Mouse (Mus musculus): ENCODE data around the gene Card19. TPM values are rescaled to one million over a fixed set of nuclear protein-coding genes. Genes with fewer than 3 reads are reported as not detected.

Gene Card19
- polyA plus RNA-seq, 2 experiments: 9.8 to 16.2 TPM

DNA sequence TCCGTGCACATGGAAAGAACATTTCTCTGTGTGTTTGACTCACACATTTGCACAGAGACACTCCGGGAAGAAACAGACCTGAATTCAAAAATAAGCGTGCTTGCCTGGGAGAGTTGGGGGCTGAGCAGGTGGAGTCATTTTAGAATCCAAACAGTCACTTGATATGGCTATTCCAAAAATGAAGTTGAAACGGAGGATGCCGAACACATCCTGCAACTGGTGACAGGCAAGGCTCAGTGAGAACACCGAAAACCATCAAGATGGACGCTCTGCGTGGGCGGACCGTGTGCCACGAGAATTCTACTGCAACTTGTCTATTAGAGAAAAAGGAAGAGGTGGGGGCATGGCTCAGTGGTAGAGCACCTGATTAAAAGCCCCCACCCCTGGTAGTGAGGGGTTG is 45.2 kb downstream of the Card19 start:
- DNase-seq (ENCODE audit: low read depth in 3 of 3, low spot score in 3 of 3) (no peak), ATAC-seq (ENCODE audit: insufficient read depth) (no peak)
- H3K27me3 ChIP-seq (ENCODE audit: control insufficient read depth, insufficient read depth, low read length): no peaks in the 10 kb centered on the region
- WGBS (ENCODE audit: insufficient replicate concordance): 73% methylated on average over 11 of the region's 11 CpGs
- TF ChIP-seq CTCF (IDR thresholded peaks at IDR 0.05; ENCODE audit: low read depth): no peak
- no peak for TF ChIP-seq EP300 (IDR thresholded peaks at IDR 0.05; ENCODE audit: low read depth)
- no peak overlapping the region for H3K4me2 ChIP-seq (ENCODE audit: low read depth)
- H3K27ac ChIP-seq: no peak overlapping the region
- H3K9me3 ChIP-seq (ENCODE audit: control insufficient read depth, low read length): no peaks in the 10 kb centered on the region
- H3K9ac ChIP-seq (replicated peaks): no peak overlapping the region
- H3K36me3 ChIP-seq (replicated peaks; ENCODE audit: control insufficient read depth, insufficient read depth, low read depth): no peaks in the 10 kb centered on the region
- no peak overlapping the region for H3K4me3 ChIP-seq (ENCODE audit: insufficient read depth in 1 of 2, low read depth in 2 of 2, low read length in 2 of 2)
- H3K4me1 ChIP-seq (replicated peaks; ENCODE audit: control insufficient read depth in 2 of 2, insufficient read depth in 2 of 2, low read length in 1 of 2): no peaks in the 10 kb centered on the region

GRCm38 (mm10) chr13:49169448-49170207 is 46.2 kb downstream of the Card19 start:
- H3K9ac ChIP-seq (replicated peaks): no peak overlapping the region
- H3K27me3 ChIP-seq (ENCODE audit: control insufficient read depth, insufficient read depth, low read length): no peaks in the 10 kb centered on the region
- no peak overlapping the region for H3K4me3 ChIP-seq (ENCODE audit: insufficient read depth in 1 of 2, low read depth in 2 of 2, low read length in 2 of 2)
- H3K36me3 ChIP-seq (replicated peaks; ENCODE audit: control insufficient read depth, insufficient read depth, low read depth): no peaks in the 10 kb centered on the region
- H3K4me2 ChIP-seq (ENCODE audit: low read depth): no peak overlapping the region
- H3K27ac ChIP-seq: no peak overlapping the region
- TF ChIP-seq EP300 (IDR thresholded peaks at IDR 0.05; ENCODE audit: low read depth) (no peak), CTCF (IDR thresholded peaks at IDR 0.05; ENCODE audit: low read depth) (peak; percentile 95)
- 16% methylated on average over 17 of the region's 17 CpGs for WGBS (ENCODE audit: insufficient replicate concordance)
- peak in 2 of 3 experiments; percentile 30 to 33 for DNase-seq (ENCODE audit: low read depth in 3 of 3, low spot score in 3 of 3)
- no peaks in the 10 kb centered on the region for H3K9me3 ChIP-seq (ENCODE audit: control insufficient read depth, low read length)
- no peak for ATAC-seq (ENCODE audit: insufficient read depth)
- no peaks in the 10 kb centered on the region for H3K4me1 ChIP-seq (replicated peaks; ENCODE audit: control insufficient read depth in 2 of 2, insufficient read depth in 2 of 2, low read length in 1 of 2)

GRCm38 (mm10) chr13:49167081-49167480 is 48.8 kb downstream of the Card19 start:
- Histone ChIP-seq H3K27ac (no peak overlapping the region), H3K4me2 (ENCODE audit: low read depth) (no peak overlapping the region), H3K36me3 (replicated peaks; ENCODE audit: control insufficient read depth, insufficient read depth, low read depth) (no peaks in the 10 kb centered on the region), H3K27me3 (ENCODE audit: control insufficient read depth, insufficient read depth, low read length) (no peaks in the 10 kb centered on the region), H3K4me3 (ENCODE audit: insufficient read depth in 1 of 2, low read depth in 2 of 2, low read length in 2 of 2) (no peak overlapping the region), H3K4me1 (replicated peaks; ENCODE audit: control insufficient read depth in 2 of 2, insufficient read depth in 2 of 2, low read length in 1 of 2) (no peaks in the 10 kb centered on the region), H3K9me3 (ENCODE audit: control insufficient read depth, low read length) (no peaks in the 10 kb centered on the region), H3K9ac (replicated peaks) (no peak overlapping the region)
- TF ChIP-seq EP300 (IDR thresholded peaks at IDR 0.05; ENCODE audit: low read depth) (no peak), CTCF (IDR thresholded peaks at IDR 0.05; ENCODE audit: low read depth) (no peak)
- DNase-seq (ENCODE audit: low read depth in 3 of 3, low spot score in 3 of 3) (no peak), ATAC-seq (ENCODE audit: insufficient read depth) (no peak)
- WGBS (ENCODE audit: insufficient replicate concordance): 36% methylated on average over 9 of the region's 9 CpGs

GRCm38 (mm10) chr13:49163645-49164044 is 52.2 kb downstream of the Card19 start:
- 10% methylated on average over 7 of the region's 7 CpGs for WGBS (ENCODE audit: insufficient replicate concordance)

DNA sequence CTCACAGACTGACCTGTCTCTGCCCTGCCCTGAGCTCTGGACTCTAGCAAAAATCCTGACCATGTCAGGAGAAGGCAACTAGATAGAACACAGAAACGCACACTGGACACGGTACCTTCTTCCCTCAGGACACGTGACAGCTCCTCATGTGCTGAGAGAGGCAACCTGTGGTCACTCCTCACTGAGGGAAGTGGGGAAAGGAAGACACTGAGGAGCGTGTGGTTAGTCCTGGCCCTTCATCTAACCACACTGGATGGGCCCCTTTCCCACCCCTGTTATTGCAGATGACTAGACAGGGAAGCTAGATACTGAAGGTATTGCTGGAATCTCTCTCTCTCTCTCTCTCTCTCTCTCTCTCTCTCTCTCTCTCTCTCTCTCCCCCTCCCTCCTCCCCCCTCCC is 53.1 kb downstream of the Card19 start:
- no peaks in the 10 kb centered on the region for H3K9me3 ChIP-seq (ENCODE audit: control insufficient read depth, low read length)
- H3K4me1 ChIP-seq (replicated peaks; ENCODE audit: control insufficient read depth in 2 of 2, insufficient read depth in 2 of 2, low read length in 1 of 2): peaks cover 0 to 5% of the 10 kb centered on the region in 2 experiments; a peak in 1 of 4 replicates
- WGBS (ENCODE audit: insufficient replicate concordance): 16% methylated on average over 4 of the region's 4 CpGs
- no peak overlapping the region for H3K4me3 ChIP-seq (ENCODE audit: insufficient read depth in 1 of 2, low read depth in 2 of 2, low read length in 2 of 2)
- no peaks in the 10 kb centered on the region for H3K27me3 ChIP-seq (ENCODE audit: control insufficient read depth, insufficient read depth, low read length)
- no peak overlapping the region for H3K27ac ChIP-seq
- no peaks in the 10 kb centered on the region for H3K36me3 ChIP-seq (replicated peaks; ENCODE audit: control insufficient read depth, insufficient read depth, low read depth)
- TF ChIP-seq CTCF (IDR thresholded peaks at IDR 0.05; ENCODE audit: low read depth): no peak
- TF ChIP-seq EP300 (IDR thresholded peaks at IDR 0.05; ENCODE audit: low read depth): no peak
- ATAC-seq (ENCODE audit: insufficient read depth): no peak
- no peak for DNase-seq (ENCODE audit: low read depth in 3 of 3, low spot score in 3 of 3)
- H3K9ac ChIP-seq (replicated peaks): no peak overlapping the region
- H3K4me2 ChIP-seq (ENCODE audit: low read depth): no peak overlapping the region

More at GRCm38 (mm10) chr13:49163645-49164044, 52.2 kb downstream of the Card19 start:
- H3K9ac ChIP-seq (replicated peaks): no peak overlapping the region
- DNase-seq (ENCODE audit: low read depth in 3 of 3, low spot score in 3 of 3) (no peak), ATAC-seq (ENCODE audit: insufficient read depth) (no peak)
- peaks cover 0 to 5% of the 10 kb centered on the region in 2 experiments; a peak in 1 of 4 replicates for H3K4me1 ChIP-seq (replicated peaks; ENCODE audit: control insufficient read depth in 2 of 2, insufficient read depth in 2 of 2, low read length in 1 of 2)
- TF ChIP-seq EP300 (IDR thresholded peaks at IDR 0.05; ENCODE audit: low read depth) (no peak), CTCF (IDR thresholded peaks at IDR 0.05; ENCODE audit: low read depth) (no peak)
- H3K27ac ChIP-seq: no peak overlapping the region
- no peaks in the 10 kb centered on the region for H3K36me3 ChIP-seq (replicated peaks; ENCODE audit: control insufficient read depth, insufficient read depth, low read depth)
- no peaks in the 10 kb centered on the region for H3K27me3 ChIP-seq (ENCODE audit: control insufficient read depth, insufficient read depth, low read length)
- no peaks in the 10 kb centered on the region for H3K9me3 ChIP-seq (ENCODE audit: control insufficient read depth, low read length)
- no peak overlapping the region for H3K4me3 ChIP-seq (ENCODE audit: insufficient read depth in 1 of 2, low read depth in 2 of 2, low read length in 2 of 2)
- H3K4me2 ChIP-seq (ENCODE audit: low read depth): no peak overlapping the region

All from liver, embryonic 14.5 days (tissue).